Mouse (Mus musculus) liver, adult 2 months (tissue): ENCODE measurements around the gene Acta1.

Source experiments
- CTCF ChIP-seq: fragments of 200-500 bp; IDR thresholded peaks from 2 replicates; pipeline ENCODE4 v1.5.1; 2011; ENCODE audit warnings: low read depth, low read length, control low read depth
- POLR2A ChIP-seq: fragments of 200-500 bp; IDR thresholded peaks from 2 replicates; pipeline ENCODE4 v1.6.1; 2011; ENCODE audit warnings: low read length, control low read depth; ENCODE audit not compliant: insufficient read depth; ENCODE audit errors: extremely low read depth

- TF ChIP-seq POLR2A (no peak), CTCF (no peak)
Measured at GRCm38 (mm10) chr8:123880271-123880670, 14.3 kb downstream of the Acta1 start.
